Mouse (Mus musculus) thymus, adult 2 months (tissue): ENCODE data around the gene Abca2.

ENCODE experiments used
- CTCF ChIP-seq: fragments of 200-500 bp; IDR thresholded peaks from 2 replicates; pipeline ENCODE4 v1.5.1; 2012; ENCODE audit warnings: mild to moderate bottlenecking, control low read depth, low read length, moderate library complexity, borderline replicate concordance; ENCODE audit not compliant: control insufficient read depth, poor library complexity, insufficient read depth; ENCODE audit errors: extremely low read depth
- POLR2A ChIP-seq: fragments of 200-500 bp; IDR thresholded peaks from 2 replicates; pipeline ENCODE4 v1.6.1; 2012; ENCODE audit warnings: mild to moderate bottlenecking, low read length, control low read depth, moderate library complexity; ENCODE audit not compliant: control insufficient read depth, poor library complexity, insufficient read depth; ENCODE audit errors: extremely low read depth

DNA sequence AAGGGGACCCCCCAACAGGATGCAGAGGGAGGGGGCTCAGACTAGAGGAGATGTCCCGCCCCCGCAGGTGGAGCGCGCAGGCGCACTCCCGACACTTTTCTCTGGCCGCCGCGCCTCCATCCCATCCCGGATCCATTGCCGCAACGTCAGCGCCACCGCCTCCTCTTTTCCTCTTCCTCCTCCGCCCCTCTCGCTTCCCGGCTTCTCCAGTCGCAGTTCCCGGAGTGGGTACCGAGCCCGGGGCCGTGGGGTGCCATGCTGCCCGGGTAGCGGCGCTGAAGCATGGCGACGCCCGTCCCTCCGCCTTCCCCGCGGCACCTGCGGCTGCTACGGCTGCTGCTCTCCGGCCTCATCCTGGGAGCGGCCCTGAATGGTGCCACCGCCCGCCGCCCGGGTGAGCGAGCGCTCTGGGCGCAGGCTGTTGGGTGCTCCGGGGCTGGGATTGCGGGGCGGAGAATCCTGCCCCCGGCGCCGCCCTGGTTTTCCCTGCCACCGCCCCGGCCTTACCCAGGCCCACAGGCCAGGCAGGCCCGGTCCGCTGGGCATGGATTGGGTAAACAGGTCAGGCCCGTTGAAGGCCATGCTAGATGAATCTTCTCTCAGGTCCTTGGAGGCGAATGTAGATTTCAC is 25.4 kb upstream of the Abca2 start:
- no peak for TF ChIP-seq CTCF
- no peak for TF ChIP-seq POLR2A
